Mouse (Mus musculus) v-Abl transformed pro-B cells (cell line): ENCODE measurements around the gene Meaf6.

Experiments used
- in situ Hi-C, 2 experiments: fragments of 400-800 bp; cut with MboI; formaldehyde crosslinking; loops; one replicate each; pipeline ENCODE4 v1.15.1; 2025; ENCODE audit not compliant: unreplicated experiment in 2 of 2

Gene Meaf6

GRCm38 (mm10) chr4:125114638-125115037 is 29.7 kb downstream of the Meaf6 start:
- in situ Hi-C loops, result loop anchor here in 1 of 2 experiments (5.0 kb wide), 1 partner anchor 848 kb away; no protein-coding TSS in a partner anchor

- in situ Hi-C loops, result loop anchor here in 1 of 2 experiments (5.0 kb wide), 1 partner anchor 847 kb away; no protein-coding TSS in a partner anchor
Observed at GRCm38 (mm10) chr4:125115081-125115480, 30.1 kb downstream of the Meaf6 start.

- in situ Hi-C loops, result loop anchor here in 1 of 2 experiments (5.0 kb wide), 1 partner anchor 847 kb away; no protein-coding TSS in a partner anchor
Observed at GRCm38 (mm10) chr4:125115710-125116089, 30.8 kb downstream of the Meaf6 start.

GRCm38 (mm10) chr4:125116090-125116861 is 31.3 kb downstream of the Meaf6 start:
- in situ Hi-C loops, result loop anchor here in 1 of 2 experiments (5.0 kb wide), 1 partner anchor 846 kb away; no protein-coding TSS in a partner anchor

- in situ Hi-C loops, result loop anchor here in 1 of 2 experiments (5.0 kb wide), 1 partner anchor 845 kb away; no protein-coding TSS in a partner anchor
Observed at GRCm38 (mm10) chr4:125116929-125117328, 32.0 kb downstream of the Meaf6 start.

GRCm38 (mm10) chr4:125117902-125118320 is 33.0 kb downstream of the Meaf6 start:
- in situ Hi-C loops, result loop anchor here in 1 of 2 experiments (5.0 kb wide), 1 partner anchor 844 kb away; no protein-coding TSS in a partner anchor

- in situ Hi-C loops, result loop anchor here in 1 of 2 experiments (5.0 kb wide), 1 partner anchor 843 kb away; no protein-coding TSS in a partner anchor
Observed at GRCm38 (mm10) chr4:125119070-125119469, 34.1 kb downstream of the Meaf6 start.

- in situ Hi-C loops, result loop anchor here (5.0 to 10.0 kb wide), 3 partner anchors 843 to 1885 kb away; partner anchors contain the start of gene Heyl (in 1 of the 2)
Observed at GRCm38 (mm10) chr4:125119721-125120120, 34.8 kb downstream of the Meaf6 start.

- in situ Hi-C loops, result loop anchor here in 1 of 2 experiments (10.0 kb wide), 2 partner anchors 1188 to 1888 kb away; partner anchors contain the start of gene Heyl
Observed at GRCm38 (mm10) chr4:125122431-125123278, 37.7 kb downstream of the Meaf6 start.

- in situ Hi-C loops, result loop anchor here in 1 of 2 experiments (10.0 kb wide), 2 partner anchors 1188 to 1888 kb away; partner anchors contain the start of gene Heyl
Observed at GRCm38 (mm10) chr4:125123279-125123671, 38.3 kb downstream of the Meaf6 start.

- in situ Hi-C loops, result loop anchor here (10.0 to 25.0 kb wide), 3 partner anchors 1190 to 1890 kb away; partner anchors contain the start of gene Heyl (in 2 of the 2)
Observed at GRCm38 (mm10) chr4:125124424-125125209, 39.7 kb downstream of the Meaf6 start.

GRCm38 (mm10) chr4:125125361-125125921 is 40.5 kb downstream of the Meaf6 start:
- in situ Hi-C loops, result loop anchor here (10.0 to 25.0 kb wide), 3 partner anchors 1191 to 1891 kb away; partner anchors contain the start of gene Heyl (in 2 of the 2)

- in situ Hi-C loops, result loop anchor here (10.0 to 25.0 kb wide), 3 partner anchors 1191 to 1891 kb away; partner anchors contain the start of gene Heyl (in 2 of the 2)
Observed at GRCm38 (mm10) chr4:125126186-125126585, 41.3 kb downstream of the Meaf6 start.

- in situ Hi-C loops, result loop anchor here (10.0 to 25.0 kb wide), 3 partner anchors 1192 to 1892 kb away; partner anchors contain the start of gene Heyl (in 2 of the 2)
Observed at GRCm38 (mm10) chr4:125126761-125127160, 41.8 kb downstream of the Meaf6 start.

GRCm38 (mm10) chr4:125127305-125128084 is 42.6 kb downstream of the Meaf6 start, which contains the start of gene Zc3h12a:
Gene Zc3h12a, minus strand, starts transcription at chr4:125127840.
- in situ Hi-C loops, result loop anchor here (10.0 to 25.0 kb wide), 3 partner anchors 1193 to 1893 kb away; partner anchors contain the start of gene Heyl (in 2 of the 2)

- in situ Hi-C loops, result loop anchor here in 1 of 2 experiments (25.0 kb wide), 1 partner anchor 1894 kb away; the partner anchor contains the start of gene Heyl
Observed at GRCm38 (mm10) chr4:125131493-125131892, 46.6 kb downstream of the Meaf6 start.

- in situ Hi-C loops, result loop anchor here in 1 of 2 experiments (25.0 kb wide), 1 partner anchor 1895 kb away; the partner anchor contains the start of gene Heyl
Observed at GRCm38 (mm10) chr4:125132394-125132793, 47.5 kb downstream of the Meaf6 start.

- in situ Hi-C loops, result loop anchor here in 1 of 2 experiments (25.0 kb wide), 1 partner anchor 1897 kb away; the partner anchor contains the start of gene Heyl
Observed at GRCm38 (mm10) chr4:125134192-125134591, 49.3 kb downstream of the Meaf6 start.
